Mouse (Mus musculus): ENCODE measurements around the gene Galntl6. TPM values are rescaled to one million over a fixed set of nuclear protein-coding genes. Genes with fewer than 3 reads are reported as not detected.

Galntl6 gene
- 10 to 100 TPM; 41.2 to 42.4 TPM for total RNA-seq (2021)
- long read RNA-seq, experiment 1, partial matches to known transcripts, result 0 of 4 reads
- long read RNA-seq, experiment 1, other reads (novel, unspliced or antisense), result 4 of 4 reads
- long read RNA-seq, experiment 2, partial matches to known transcripts, result 1 of 2 reads
- long read RNA-seq, experiment 2, other reads (novel, unspliced or antisense), result 1 of 2 reads

DNA sequence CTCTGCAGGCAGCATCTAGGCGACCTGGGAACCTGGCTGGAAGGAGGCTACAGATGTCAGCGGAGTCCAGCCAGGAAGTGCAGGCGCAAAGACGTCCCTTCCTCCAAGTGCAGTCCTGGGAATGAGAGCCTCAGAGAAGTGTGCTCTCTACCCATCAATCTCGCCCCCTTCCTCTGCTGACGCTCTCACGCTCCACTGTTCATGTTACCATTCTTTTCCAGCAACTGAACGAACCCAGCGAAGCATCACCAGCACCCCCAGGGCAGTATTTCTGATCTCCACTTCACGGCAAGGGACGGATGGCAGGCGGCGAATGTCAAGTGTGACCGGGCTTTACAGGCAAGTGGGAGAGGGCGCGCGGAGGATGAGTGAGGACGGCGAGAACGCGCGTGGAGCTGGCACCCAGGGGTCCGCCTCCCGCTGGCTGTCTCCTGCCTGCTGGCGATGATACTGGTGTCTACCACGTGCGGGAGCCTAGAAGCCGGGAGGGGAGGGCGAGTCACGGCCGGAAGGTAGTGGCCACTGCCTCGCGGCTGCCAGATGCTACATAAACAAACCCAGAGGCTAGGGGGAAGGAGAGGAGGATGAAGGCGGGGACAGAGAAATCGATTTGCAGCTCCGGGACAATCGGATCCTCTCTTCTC, at the start of gene Galntl6:
Galntl6 (minus strand) TSS at position 445 of the 644 bp plus-strand sequence.
- intact Hi-C loops (cut with DNase I), result no loop called here
- peak; percentile 28 to 54 for DNase-seq (ENCODE audit: low spot score in 2 of 2)

DNA sequence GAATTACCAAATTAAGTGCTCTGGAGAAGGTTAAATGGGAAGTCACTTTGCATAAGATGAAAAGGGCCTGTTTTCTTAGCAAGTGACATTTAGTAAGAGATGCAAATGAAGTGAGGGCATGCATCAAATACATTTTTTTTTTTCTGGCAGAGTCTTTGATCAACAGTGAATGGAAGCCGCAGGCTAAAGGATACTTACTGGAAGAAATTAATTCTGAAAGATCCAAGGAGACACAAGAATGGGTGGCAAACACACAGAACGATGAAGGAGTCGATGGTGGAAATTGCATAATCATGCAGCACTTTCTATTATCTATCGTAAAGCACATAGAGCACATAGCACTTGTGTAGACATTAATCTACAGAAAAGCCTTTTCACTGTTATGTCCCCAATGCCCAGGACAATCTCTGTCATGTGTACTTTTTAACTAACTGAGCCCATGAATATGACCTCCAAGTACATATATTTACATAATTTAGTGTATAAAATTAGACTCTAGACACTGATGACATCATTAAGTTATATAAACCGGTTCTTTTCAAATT, 44.8 kb upstream of the Galntl6 start:
- no peak for DNase-seq (ENCODE audit: low spot score in 2 of 2)
- intact Hi-C loops (cut with DNase I), result no loop called here

DNA sequence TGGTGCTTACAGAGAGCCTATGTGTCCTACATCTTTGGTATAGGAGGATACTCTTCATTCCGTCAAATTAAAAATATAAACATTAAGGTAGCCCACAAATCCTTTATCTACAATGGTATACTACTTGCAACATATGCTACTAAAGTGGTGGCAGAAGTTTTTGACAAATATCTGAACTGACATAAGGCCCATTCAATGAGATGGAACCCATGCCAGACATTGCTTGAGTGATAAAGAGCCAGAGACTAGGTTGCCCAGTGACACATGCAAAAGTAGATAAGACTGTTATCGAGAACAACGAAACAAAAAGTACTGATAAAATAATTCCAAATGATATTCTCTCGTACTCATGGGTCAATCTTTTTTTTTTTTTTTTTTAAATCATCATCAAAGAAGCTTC, 31.3 kb upstream of the Galntl6 start:
- DNase-seq (ENCODE audit: low spot score in 2 of 2), result no peak

DNA sequence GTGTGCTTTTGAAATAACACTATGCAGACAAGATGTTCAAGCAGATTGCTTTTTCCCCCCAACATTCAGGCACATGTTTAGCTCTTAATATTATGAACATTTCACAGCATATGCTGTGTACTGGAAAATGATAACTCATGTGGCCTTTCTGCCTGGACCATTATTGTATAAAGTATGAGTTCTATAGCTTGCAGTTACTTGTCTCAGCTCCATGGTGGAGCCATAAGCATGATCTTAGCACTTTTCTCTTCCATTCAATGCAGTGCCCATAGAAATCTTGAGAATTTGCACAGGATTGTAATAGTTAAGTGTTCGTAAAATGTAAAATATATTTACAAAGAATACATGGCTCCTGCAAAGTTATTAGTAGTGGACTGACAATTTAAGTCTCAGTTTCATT, 18.6 kb upstream of the Galntl6 start:
- intact Hi-C loops (cut with DNase I), result no loop called here
- peak in 1 of 2 experiments; percentile 14 for DNase-seq (ENCODE audit: low spot score in 2 of 2)

More for the DNA sequence above, 31.3 kb upstream of the Galntl6 start:
- intact Hi-C loops (cut with DNase I), result no loop called here

DNA sequence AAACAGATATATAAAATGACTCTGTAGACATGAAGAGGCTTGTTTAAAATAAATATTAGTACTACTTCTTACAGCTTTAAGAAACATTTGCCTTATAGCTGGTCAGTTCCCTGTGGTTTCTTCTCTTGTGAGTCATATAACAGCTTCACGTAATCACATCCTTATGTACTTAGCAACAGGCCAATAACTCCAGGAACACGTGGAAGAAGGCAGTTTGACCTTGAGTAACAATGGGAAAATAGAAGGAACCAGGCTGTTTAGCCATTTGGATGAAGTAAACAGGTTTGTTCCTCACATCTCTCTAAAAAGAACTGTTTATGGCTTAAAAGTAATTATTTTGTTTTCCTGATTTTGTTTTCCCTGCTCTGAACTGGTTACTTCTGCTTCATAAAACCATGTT, 2.7 kb upstream of the Galntl6 start:
- DNase-seq (ENCODE audit: low spot score in 2 of 2), result no peak
- intact Hi-C loops (cut with DNase I), result no loop called here

DNA sequence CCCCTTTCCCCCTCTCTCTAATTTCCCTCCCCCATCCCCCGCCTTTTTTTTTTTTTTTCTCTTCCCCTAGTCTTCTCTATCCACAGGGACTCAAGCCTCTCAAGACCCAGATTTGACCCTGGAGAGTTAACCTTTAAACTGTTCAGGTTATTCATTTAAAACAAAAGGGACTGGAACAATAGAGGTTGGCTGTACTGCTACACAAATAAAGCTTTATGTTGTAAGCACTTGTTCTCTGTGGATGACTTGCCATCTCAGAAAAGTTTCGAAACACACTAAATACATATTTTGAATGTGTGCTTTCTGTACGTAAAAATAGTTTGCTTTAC, 1.2 kb upstream of the Galntl6 start:
- intact Hi-C loops (cut with DNase I), result no loop called here
- no peak for DNase-seq (ENCODE audit: low spot score in 2 of 2)

DNA sequence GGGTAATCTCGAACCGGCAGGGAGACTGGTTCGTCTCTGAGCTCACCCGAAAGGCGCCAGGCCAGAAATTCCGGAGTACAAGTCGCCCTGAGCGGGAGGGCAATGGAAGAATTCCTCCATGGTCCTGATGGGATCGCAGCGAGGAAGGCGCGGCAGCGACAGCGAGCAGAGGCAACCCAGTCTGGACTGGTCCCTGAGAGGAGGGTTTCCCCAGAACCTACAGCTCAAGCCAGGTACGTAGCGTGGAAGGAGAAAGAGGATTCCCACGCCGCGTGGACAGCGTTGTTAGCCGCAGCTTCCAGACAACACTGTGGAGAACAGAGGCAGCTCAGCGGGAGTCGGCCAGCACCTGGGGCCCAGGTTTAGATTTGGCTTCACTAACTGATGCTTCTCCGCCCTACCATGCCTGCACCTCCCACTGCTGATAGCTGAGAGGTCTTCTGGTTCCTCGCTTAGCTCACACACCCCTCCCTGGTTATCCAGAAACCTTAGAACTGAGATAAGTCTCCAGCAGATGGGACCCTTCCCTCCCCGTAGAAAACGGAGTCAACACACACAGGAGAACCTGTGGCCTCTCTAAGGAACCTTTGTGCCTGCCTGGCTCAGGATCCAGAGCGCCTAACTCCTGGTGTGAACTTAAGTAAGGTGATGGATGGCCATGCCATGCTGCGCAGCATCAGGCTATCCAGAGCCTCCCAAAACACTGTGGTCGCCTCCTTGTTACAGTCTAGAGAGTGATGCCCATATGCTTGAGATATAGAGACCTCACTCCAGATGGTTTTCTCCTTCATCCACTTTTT, 600 bp upstream of the Galntl6 start:
- intact Hi-C loops (cut with DNase I), result no loop called here
- DNase-seq (ENCODE audit: low spot score in 2 of 2), result peak; percentile 12 to 17

DNA sequence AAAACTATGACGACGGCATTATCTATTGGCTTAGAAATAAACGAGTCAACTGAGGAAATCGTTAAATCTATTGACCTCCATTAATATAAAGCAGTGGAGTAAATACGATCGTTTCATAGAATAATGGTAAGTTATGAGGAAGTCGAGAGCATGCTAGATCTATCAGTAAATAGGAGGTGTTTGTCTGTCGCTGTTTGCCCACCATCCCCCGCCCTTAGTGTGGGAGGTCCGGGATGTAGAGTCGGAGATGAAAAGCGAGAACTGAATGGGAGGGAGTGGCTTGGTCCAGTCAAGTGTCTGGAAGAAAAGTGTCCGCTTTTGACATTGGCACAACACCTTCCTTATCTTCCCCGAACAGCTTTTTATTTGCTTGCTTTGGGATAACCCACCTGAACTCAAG, 763 bp downstream of the Galntl6 start, which contains the start of gene BC030500:
BC030500 (plus strand) TSS at position 79 of the 400 bp plus-strand sequence.
- DNase-seq (ENCODE audit: low spot score in 2 of 2), result peak in 1 of 2 experiments; percentile 6
- intact Hi-C loops (cut with DNase I), result no loop called here

DNA sequence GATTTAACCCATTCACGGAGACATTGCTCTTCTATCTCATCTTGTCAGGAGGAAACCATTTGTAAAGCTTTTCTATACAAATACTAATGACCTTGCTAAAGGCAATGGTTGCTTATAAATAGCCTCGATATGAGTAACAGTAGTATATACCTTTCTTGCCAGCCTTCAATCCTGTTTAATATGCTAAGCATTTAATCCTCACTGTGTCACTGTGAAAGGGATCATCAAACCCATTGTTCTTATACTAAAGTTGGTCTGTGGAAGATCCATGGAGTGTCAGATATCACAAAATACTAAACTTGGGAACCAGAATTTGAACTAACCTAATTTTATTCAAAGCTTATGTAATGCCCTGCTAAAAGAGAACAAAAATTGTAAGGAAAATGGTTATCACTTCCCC, 8.0 kb downstream of the Galntl6 start:
- intact Hi-C loops (cut with DNase I), result no loop called here
- no peak for DNase-seq (ENCODE audit: low spot score in 2 of 2)

DNA sequence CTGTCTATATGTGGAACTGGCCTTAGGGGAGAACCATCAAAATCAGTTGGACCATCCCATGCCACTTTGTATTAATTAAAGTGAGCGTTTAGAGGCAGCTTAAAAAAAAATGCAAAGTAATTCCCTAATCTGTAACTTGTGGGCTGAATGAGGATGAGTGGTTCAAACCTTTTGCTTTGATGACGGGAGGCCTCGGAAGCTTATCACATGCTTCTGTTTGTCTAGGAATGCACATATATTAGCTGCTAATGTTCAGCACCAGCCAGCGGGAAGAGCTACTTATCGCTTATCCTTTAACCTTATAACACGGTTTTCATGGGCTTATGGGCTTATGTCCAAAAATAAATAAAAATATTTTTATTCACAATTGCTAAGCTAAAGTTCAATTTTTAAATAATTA, 16.5 kb downstream of the Galntl6 start:
- intact Hi-C loops (cut with DNase I), result no loop called here

DNA sequence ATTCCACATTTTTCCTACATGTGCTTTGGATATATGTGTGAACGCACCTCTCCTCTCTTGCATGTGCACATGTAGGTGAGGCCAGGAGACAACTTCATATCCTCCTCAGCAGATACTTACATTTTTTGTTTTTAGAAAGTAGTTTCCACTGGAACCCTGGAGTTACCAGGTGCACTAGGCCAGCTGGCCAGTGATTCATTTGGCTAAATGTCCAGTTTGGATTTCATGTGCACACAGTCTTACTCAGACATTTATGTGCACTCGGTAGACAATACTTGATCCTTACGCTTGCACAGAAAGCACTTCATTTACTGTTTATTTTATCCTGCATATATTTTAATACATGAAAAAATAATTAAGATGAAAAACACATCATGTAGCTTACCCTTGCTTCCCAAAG, 21.8 kb downstream of the Galntl6 start:
- no peak for DNase-seq (ENCODE audit: low spot score in 2 of 2)
- intact Hi-C loops (cut with DNase I), result no loop called here

More for the DNA sequence above, 16.5 kb downstream of the Galntl6 start:
- DNase-seq (ENCODE audit: low spot score in 2 of 2), result no peak

DNA sequence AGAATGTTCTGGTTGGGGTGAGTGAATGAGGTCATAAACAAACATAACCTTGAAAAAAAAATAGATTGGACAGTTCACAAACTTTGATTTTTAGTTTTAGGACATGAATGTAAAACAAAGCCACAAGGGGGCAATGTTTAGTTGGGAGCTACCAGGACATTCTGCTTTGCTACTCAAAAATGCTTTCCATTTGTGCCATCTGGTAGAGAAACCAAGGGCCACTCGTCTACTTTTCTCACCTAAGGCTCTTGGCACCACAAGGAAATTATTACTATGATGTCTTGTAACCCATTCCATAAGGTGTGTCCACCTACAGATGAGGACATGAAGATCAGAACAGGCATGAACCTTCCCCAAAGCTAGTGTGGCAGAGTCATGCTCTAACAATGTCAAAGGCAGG, 26.0 kb downstream of the Galntl6 start:
- no peak for DNase-seq (ENCODE audit: low spot score in 2 of 2)
- intact Hi-C loops (cut with DNase I), result no loop called here

DNA sequence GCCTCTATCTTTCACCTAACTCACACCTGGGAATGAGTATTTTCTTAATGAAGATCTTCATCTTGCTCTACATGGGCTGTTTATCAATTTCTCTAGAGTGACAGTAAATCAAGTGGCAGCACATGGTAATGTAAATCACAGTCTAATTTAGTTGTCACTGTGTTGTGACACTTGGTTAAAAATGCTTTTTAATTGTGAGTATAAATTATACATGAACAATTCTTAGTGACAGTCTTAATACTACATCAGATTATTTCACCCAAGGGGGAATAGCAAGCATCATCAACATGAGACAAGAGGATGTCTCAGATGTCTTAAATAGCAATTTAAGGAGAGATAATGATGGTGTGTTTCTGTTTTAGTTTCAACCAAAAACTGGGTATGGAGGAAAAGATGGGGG, 88.1 kb downstream of the Galntl6 start:
- no peak for DNase-seq (ENCODE audit: low spot score in 2 of 2)
- intact Hi-C loops (cut with DNase I), result no loop called here

DNA sequence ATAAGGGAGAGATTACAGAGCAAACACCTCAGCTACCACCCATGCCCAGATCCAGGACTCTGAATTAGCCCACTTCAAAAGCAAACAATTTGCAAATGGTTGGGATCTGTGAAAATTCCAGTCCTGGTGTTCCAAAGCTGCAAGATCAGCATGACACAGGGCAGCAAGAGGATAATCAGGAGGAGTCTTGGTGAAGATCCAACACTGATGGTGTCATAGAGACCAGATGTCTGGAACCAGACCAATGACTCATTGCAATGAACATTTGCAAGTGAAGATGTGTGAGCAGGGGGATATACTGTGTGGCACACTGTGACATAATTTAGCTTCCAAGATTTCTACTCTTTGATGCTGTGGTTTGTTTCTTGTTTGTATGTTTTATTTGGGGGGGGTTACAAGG, 107.2 kb downstream of the Galntl6 start:
- DNase-seq (ENCODE audit: low spot score in 2 of 2), result peak; percentile 10 to 55
- intact Hi-C loops (cut with DNase I), result no loop called here

DNA sequence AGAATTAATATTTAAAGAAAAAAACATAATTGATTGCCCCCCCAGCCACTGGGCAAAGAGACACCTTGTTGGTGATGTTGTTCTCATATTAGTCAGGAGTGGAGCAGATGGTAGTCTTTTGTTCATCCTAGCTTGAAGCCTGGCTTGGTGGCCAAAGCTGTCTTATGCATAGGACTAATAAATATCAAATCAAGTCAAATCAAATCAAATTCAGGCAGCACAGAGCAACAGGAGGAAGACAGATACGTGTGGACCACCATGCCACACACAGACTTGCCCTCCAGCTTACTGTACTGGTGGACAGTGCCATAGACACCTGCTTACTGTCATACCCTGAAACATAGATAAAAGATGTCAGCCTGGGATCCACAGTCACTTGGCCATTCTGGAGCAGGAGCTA, 110.6 kb downstream of the Galntl6 start:
- DNase-seq (ENCODE audit: low spot score in 2 of 2), result no peak
- intact Hi-C loops (cut with DNase I), result no loop called here

DNA sequence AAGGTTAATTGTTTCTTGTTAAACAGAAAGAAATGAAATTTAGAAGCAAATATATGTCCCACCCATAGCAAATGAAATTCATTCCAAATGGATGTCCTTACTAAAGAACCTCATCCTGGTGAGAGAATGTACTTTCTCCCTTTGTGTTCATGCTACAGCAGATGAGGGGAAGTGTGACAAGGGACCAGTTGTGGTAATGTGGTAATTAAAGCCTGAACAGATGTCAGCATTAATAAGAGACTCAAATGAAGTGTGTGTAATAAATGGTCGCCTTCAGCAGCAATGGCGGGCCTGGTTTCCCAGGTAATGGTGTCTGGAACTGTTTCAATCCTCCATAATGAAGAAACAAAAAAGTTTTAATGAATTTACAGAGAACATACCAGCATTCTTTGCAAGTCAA, 158.7 kb downstream of the Galntl6 start:
- intact Hi-C loops (cut with DNase I), result no loop called here
- DNase-seq (ENCODE audit: low spot score in 2 of 2), result no peak

DNA sequence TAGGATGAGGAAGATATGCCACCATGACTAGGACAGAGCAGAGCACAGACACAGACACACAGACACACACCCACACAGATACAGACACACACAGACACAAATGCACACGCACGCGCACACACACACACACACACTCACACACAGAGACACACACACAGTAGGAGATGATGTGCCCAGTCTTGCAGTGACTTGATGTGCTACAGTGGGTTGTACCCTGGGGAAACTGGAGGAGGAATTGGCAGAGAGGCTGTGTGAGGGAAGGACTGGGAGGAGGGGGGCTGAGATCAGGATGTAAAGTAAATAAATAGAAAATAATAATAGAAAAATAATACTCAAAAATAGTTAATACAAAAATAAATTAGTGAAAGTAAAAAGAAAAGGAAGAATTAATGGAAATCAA, 174.5 kb downstream of the Galntl6 start:
- no peak for DNase-seq (ENCODE audit: low spot score in 2 of 2)

DNA sequence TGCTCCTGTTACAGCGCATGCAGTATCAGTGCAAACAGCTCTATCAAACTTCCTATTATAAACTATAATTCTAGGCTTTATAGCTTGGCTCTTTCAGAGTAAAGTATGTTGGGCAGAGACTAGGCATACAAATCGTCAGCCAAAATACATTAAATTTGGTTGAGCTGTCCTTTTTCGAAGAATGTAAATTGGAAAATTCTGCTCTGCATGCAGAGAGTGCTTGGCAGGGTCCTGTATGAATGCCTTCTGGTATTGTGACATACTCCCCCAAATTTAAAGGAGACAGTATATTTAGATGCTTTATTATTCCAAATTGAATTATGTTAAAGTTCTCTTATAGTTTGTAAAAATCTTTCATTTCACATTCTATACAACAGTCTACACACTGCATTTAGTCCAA, 220.7 kb downstream of the Galntl6 start:
- intact Hi-C loops (cut with DNase I), result no loop called here
- no peak for DNase-seq (ENCODE audit: low spot score in 2 of 2)

More for the DNA sequence above, 174.5 kb downstream of the Galntl6 start:
- intact Hi-C loops (cut with DNase I), result no loop called here

DNA sequence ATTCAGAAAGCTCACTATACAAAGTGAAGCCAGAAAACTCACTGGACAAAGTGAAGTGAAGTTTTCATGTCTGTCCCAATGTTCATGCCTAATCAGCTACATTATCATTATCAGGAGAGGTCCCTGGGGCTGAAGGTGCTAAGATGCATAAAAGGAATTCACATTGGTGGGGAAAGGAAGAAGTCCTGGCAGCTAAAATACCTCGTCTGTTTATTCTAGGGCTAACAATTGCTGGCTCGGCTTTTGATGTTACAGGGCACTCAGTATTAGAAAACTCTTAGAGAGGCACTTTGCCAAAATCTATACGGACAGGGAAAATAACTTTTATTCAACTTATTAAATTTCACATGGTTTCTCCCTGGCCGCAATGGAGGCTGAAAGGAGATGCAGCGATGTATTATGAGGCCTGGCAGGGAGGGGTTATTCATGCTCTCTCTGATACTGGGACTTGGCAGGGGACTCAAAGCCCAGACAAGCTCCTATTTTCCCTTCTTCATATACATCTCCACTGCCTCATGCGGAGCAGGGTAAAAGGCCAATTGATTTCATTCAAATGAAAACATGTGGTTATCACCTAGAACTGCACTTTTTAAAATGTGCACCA, 234.5 kb downstream of the Galntl6 start:
- DNase-seq (ENCODE audit: low spot score in 2 of 2), result no peak
- intact Hi-C loops (cut with DNase I), result no loop called here

DNA sequence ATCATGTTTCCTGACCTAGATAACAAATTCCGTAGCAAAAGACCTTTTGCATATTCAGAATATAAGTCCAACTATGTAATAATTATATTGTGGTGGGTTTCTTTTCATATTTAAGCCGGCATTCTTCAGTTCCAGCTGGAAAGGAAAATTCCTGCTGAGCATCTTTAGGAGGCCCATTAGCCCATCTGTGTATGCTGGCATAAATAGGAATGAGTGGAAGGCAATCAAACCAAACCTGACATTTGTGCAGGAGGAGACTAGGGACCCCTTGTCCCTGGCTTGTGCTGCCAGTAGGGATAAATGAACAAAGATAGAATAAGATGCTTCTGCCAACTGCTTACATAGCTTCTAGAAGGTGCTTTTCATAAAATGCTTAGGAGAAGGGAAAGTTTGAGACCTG, 243.4 kb downstream of the Galntl6 start:
- intact Hi-C loops (cut with DNase I), result no loop called here
- DNase-seq (ENCODE audit: low spot score in 2 of 2), result no peak

Data from left cerebral cortex, postnatal 14 days (tissue).